Mouse (Mus musculus) lung, embryonic 14.5 days (tissue): Measurements from ENCODE around the gene Col26a1. TPM values are rescaled to one million over a fixed set of nuclear protein-coding genes. Genes with fewer than 3 reads are reported as not detected.

Source experiments
- ATAC-seq: fragments of 200-750 bp; cut with Nextera tagmentation; 2 replicates; pipeline ENCODE4 v1.8.0; 2017; ENCODE audit warnings: mild to moderate bottlenecking, moderate TSS enrichment, moderate library complexity; ENCODE audit not compliant: insufficient read depth
- DNase-seq: peaks from one replicate; pipeline ENCODE4 v3.0.0-alpha.2; 2015
- H3K27ac ChIP-seq: fragments of 300-500 bp; sonication (generic); 2 replicates; pipeline ENCODE4 v1.5.1; 2014; ENCODE audit warnings: low read depth, mild to moderate bottlenecking, moderate library complexity
- H3K27me3 ChIP-seq: fragments of 300-500 bp; sonication (generic); 2 replicates; pipeline ENCODE4 v1.6.1; 2014; ENCODE audit warnings: low read length, control low read depth; ENCODE audit not compliant: insufficient read depth
- H3K36me3 ChIP-seq: fragments of 300-500 bp; sonication (generic); 2 replicates; pipeline ENCODE4 v1.6.1; 2014; ENCODE audit warnings: control low read depth; ENCODE audit not compliant: insufficient read depth
- H3K4me1 ChIP-seq: fragments of 300-500 bp; sonication (generic); 2 replicates; pipeline ENCODE4 v1.6.1; 2014; ENCODE audit warnings: antibody characterized with exemption, control low read depth; ENCODE audit not compliant: insufficient read depth
- H3K4me2 ChIP-seq: fragments of 300-500 bp; sonication (generic); 2 replicates; pipeline ENCODE4 v1.6.1; 2014; ENCODE audit warnings: mild to moderate bottlenecking
- H3K4me3 ChIP-seq: fragments of 300-500 bp; sonication (generic); 2 replicates; pipeline ENCODE4 v1.5.1; 2014; ENCODE audit warnings: low read depth, low read length
- H3K9ac ChIP-seq: fragments of 300-500 bp; sonication (generic); 2 replicates; pipeline ENCODE4 v1.6.1; 2014
- H3K9me3 ChIP-seq: fragments of 300-500 bp; sonication (generic); 2 replicates; pipeline ENCODE4 v1.6.1; 2016; ENCODE audit warnings: low read depth, low read length, control low read depth
- CTCF ChIP-seq: IDR thresholded peaks from 2 replicates; pipeline ENCODE4 v1.5.1; 2016; ENCODE audit warnings: antibody characterized with exemption, low read depth
- WGBS: fragments of 180-500 bp; shearing (Covaris S2); extraction: QIAGEN DNeasy Blood & Tissue Kit; methylation state at CpG from one replicate; pipeline ENCODE4 v1.1.7; 2014; 5-methylcytosine and 5-hydroxymethylcytosine counted together
- polyA plus RNA-seq: library from polyadenylated mRNA; unstranded; fragments of >200 nt; fragmentation: Nextera tagmentation; extraction: Ambion mirVana; gene quantifications from 2 replicates; pipeline ENCODE4 v1.2.1, GENCODE M21; 2014

Col26a1 gene
- polyA plus RNA-seq, 1 experiment from 2014 or later = 11.7 TPM

DNA sequence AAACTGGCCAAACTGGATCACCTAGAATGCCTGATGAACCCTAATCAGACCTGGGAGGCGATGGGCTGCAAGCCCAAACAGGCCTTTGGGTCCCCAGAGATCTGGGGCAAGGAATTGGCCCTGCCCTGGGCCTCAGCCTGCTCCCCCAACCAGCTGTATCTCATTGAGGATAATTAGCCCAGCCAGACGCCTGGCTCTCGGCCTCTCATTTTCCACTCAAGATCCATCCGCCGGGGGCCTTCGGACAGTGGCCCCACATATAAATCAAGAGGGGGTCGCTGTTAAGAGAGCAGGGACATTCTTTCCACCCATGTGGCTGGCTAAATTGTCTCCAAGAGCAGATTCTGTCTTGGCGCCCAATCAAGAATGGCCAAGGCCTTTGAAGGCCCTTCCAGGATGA lies 178.9 kb downstream of the Col26a1 start:
- Histone ChIP-seq H3K27me3 (no peaks in the 10 kb centered on the region), H3K4me1 (no peaks in the 10 kb centered on the region), H3K27ac (no peak overlapping the region), H3K9me3 (peaks cover 6% of the 10 kb centered on the region; the same call in 1 of the 2 replicates), H3K9ac (no peak overlapping the region), H3K4me3 (no peak overlapping the region), H3K36me3 (no peaks in the 10 kb centered on the region), H3K4me2 (no peak overlapping the region)
- ATAC-seq (no peak), DNase-seq (no peak)
- 83% methylated on average over 8 of the region's 8 CpGs for WGBS
- no peak for TF ChIP-seq CTCF

DNA sequence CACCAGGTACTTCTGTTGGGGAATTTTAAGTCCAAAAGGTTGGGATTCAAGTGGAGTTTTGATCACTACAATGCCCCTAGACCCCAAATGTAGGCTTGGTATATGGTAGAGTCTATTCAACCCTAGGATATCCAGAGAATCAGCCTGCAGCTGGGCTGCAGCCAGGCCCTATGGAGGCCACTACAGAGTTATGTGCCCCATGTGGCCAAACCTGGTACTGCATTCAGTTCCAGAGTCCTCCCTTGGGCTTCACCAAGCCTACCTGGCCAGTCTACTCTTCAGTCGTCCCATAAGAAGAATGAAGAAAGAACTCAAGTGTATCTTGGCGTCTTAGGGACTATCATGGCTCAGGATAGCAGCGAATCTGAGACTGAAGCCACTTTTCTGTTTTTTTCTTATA lies 179.3 kb downstream of the Col26a1 start:
- Histone ChIP-seq H3K4me1 (no peaks in the 10 kb centered on the region), H3K4me2 (no peak overlapping the region), H3K36me3 (no peaks in the 10 kb centered on the region), H3K27me3 (no peaks in the 10 kb centered on the region), H3K9ac (no peak overlapping the region), H3K4me3 (no peak overlapping the region), H3K9me3 (peaks cover 6% of the 10 kb centered on the region; the same call in 1 of the 2 replicates), H3K27ac (no peak overlapping the region)
- ATAC-seq = no peak
- peak; percentile 81 for TF ChIP-seq CTCF
- DNase-seq = peak; percentile 82
- WGBS = 37% methylated on average over 3 of the region's 3 CpGs

DNA sequence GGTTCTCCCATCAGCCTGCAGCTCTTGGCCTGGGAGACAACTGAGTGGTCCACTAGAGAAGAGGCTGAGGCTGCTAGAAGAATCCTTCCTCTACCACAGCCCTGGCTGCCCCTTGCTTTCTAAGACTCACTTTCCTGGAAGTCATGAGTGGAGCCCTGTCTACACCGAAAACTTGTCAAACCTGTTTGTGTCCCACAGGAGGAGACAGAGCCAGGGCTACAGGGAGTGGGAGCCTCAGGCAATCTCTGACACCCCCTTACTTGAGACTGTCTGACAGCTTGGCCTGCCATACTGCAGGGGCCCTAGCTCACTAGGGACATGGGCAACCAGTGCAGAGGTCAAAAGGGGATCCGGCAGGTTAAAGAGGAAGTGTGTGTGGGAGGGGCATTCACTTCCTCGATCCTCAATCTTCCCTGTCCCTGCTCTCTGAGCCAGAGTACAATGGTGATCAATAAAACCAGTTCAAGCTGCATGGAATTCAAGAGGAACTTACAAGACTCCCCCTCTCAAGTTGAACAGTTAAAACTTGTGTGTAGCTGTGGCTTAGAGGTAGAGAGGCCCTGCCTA lies 180.8 kb downstream of the Col26a1 start:
- DNase-seq (peak; percentile 65), ATAC-seq (peak; percentile 38)
- H3K4me1 ChIP-seq = no peaks in the 10 kb centered on the region
- no peaks in the 10 kb centered on the region for H3K27me3 ChIP-seq
- H3K36me3 ChIP-seq = no peaks in the 10 kb centered on the region
- peaks cover 6% of the 10 kb centered on the region; the same call in 1 of the 2 replicates for H3K9me3 ChIP-seq
- 43% methylated on average over 3 of the region's 3 CpGs for WGBS
- TF ChIP-seq CTCF = no peak
- H3K27ac ChIP-seq = peak overlapping the region; percentile 36; the same call in 1 of the 2 replicates
- H3K4me3 ChIP-seq = no peak overlapping the region
- no peak overlapping the region for H3K9ac ChIP-seq
- H3K4me2 ChIP-seq = no peak overlapping the region

DNA sequence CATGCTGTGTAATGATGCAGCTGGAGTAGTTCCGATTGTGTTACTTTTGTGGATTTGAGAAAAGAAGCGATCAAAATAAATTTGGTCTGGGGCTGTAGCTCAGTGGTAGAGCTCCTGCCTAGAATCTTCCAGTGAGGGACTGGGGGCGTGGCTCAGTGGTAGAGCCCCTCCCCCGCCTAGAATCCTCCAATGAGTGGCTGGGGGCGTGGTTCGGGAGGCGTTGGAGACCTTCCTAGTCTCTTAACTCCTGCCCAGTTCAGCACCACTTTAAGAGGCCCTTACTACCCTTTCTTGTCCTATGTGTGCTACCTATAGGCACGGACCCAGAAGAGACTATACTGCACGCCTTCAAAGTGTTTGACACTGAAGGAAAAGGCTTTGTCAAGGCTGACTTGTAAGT lies 185.4 kb downstream of the Col26a1 start:
- Histone ChIP-seq H3K36me3 (no peaks in the 10 kb centered on the region), H3K27ac (no peak overlapping the region), H3K9ac (no peak overlapping the region), H3K27me3 (no peaks in the 10 kb centered on the region), H3K9me3 (no peaks in the 10 kb centered on the region), H3K4me1 (no peaks in the 10 kb centered on the region), H3K4me3 (no peak overlapping the region), H3K4me2 (no peak overlapping the region)
- no peak for DNase-seq
- TF ChIP-seq CTCF = no peak
- ATAC-seq = no peak
- WGBS = 75% methylated on average over 9 of the region's 9 CpGs

DNA sequence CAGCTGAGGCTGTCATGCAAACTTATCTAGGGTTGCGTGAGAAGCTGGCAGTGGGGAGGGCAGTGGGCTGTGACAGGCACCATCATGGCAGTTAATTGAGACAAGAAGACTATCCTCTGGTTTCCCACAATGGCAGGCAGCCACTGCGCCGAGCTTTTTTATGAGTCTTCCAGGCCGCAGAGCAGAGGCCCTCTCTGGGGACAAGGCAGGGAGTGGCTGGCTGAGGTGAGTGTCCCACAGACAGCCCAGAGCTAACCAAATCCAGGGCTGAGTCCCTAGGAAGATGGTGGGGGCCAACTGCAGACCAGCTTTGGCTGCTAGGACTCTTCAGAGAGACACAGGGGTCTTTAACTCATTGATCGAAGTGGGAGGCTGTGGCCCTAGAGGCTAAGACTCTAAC lies 186.5 kb downstream of the Col26a1 start:
- DNase-seq (no peak), ATAC-seq (no peak)
- no peak overlapping the region for H3K4me2 ChIP-seq
- H3K4me3 ChIP-seq = no peak overlapping the region
- no peak overlapping the region for H3K27ac ChIP-seq
- no peak overlapping the region for H3K9ac ChIP-seq
- H3K36me3 ChIP-seq = no peaks in the 10 kb centered on the region
- no peaks in the 10 kb centered on the region for H3K9me3 ChIP-seq
- no peaks in the 10 kb centered on the region for H3K27me3 ChIP-seq
- no peaks in the 10 kb centered on the region for H3K4me1 ChIP-seq
- 82% methylated on average over 5 of the region's 5 CpGs for whole genome bisulfite sequencing
- no peak for TF ChIP-seq CTCF

DNA sequence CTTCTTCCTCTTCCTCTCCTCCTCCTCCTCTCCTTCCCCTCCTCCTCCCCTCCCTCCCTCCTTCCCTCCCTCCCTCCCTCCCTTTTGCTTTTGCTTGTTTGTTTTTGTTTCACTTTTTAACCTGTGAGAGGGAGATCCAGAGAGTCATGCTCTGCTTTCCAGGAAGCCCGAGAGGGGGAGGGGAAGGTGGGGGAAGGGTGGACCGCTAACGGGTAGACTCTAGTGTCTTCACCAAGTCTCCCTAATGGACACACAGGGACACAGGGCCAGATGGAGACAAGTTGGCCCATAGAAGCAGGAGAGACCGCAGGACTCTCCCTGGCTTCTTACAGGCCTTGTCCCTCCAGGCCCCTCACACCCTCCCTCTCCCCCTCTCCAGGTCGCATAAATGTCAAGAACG lies 188.0 kb downstream of the Col26a1 start:
- no peak for TF ChIP-seq CTCF
- DNase-seq = no peak
- Histone ChIP-seq H3K9me3 (no peaks in the 10 kb centered on the region), H3K9ac (no peak overlapping the region), H3K4me3 (no peak overlapping the region), H3K4me1 (no peaks in the 10 kb centered on the region), H3K4me2 (no peak overlapping the region), H3K27ac (no peak overlapping the region), H3K36me3 (no peaks in the 10 kb centered on the region), H3K27me3 (no peaks in the 10 kb centered on the region)
- 57% methylated on average over 6 of the region's 6 CpGs for whole genome bisulfite sequencing
- ATAC-seq = no peak

DNA sequence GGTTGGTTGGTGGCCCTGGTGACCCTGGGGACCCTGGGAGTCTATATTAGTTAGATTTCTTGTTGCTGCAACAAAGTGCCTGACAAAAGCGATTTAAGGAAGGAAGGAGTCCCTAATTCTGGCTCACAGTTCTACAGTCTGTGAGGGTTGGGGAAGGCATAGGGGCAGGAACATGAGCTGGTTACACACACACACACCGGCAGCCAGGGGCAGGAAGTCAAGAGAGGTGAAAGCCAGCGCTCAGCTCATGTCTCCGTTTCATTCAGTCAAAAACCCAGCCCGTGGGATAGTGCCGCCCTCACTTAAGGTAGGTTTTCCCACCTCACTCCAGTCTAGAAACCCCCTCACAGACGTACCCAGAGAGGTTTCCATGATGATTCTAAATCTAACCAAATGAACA lies 189.6 kb downstream of the Col26a1 start:
- no peak for DNase-seq
- Histone ChIP-seq H3K4me1 (no peaks in the 10 kb centered on the region), H3K9me3 (no peaks in the 10 kb centered on the region), H3K36me3 (no peaks in the 10 kb centered on the region), H3K27ac (no peak overlapping the region), H3K4me3 (no peak overlapping the region), H3K4me2 (no peak overlapping the region), H3K9ac (no peak overlapping the region), H3K27me3 (no peaks in the 10 kb centered on the region)
- ATAC-seq = no peak
- 68% methylated on average over 7 of the region's 7 CpGs for WGBS
- TF ChIP-seq CTCF = no peak

DNA sequence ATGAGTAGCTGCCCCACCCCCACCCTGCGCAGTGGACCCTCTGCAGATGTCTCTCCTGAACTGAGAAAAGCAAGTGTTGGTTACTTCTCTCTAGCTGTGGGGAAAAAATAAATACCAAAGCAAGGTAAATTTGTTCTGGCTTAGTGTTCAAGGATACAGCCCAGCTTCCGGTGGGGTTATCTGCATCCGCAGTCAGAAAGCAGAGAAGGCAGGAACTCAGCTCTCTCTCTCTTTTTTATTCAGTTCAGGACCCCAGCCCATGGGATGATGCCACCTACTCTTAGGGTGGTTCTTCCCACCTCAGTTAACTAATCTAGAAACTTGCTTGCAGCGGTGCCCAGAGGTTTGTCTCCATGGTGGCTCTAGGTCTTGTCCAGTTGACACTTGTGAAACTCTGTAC lies 190.2 kb downstream of the Col26a1 start, which contains the start of gene Myl10:
Myl10 (plus strand) TSS at position 363 of the 400 bp plus-strand sequence.
- TF ChIP-seq CTCF = no peak
- Histone ChIP-seq H3K9me3 (no peaks in the 10 kb centered on the region), H3K27me3 (no peaks in the 10 kb centered on the region), H3K4me3 (no peak within 1 kb of the TSS), H3K27ac (no peak within 1 kb of the TSS), H3K4me1 (no peaks in the 10 kb centered on the region), H3K4me2 (no peak within 1 kb of the TSS), H3K36me3 (no peaks in the 10 kb centered on the region), H3K9ac (no peak within 1 kb of the TSS)
- DNase-seq (no peak), ATAC-seq (no peak)
- 75% methylated on average over 4 of the region's 4 CpGs for WGBS

Other genes with a start within 250 kb of the Col26a1 start
- gene Myl10, start 190.1 kb downstream of the Col26a1 start, polyA plus RNA-seq = not detected in 2 replicates
- gene Ift22, start 24.9 kb upstream of the Col26a1 start, polyA plus RNA-seq = 72.2 and 78.1 TPM in 2 replicates
- gene Fis1, start 70.1 kb upstream of the Col26a1 start, polyA plus RNA-seq = 306 and 314 TPM in 2 replicates
- 5.3 and 5.7 TPM in 2 replicates for gene Cldn15, start 83.4 kb upstream of the Col26a1 start, polyA plus RNA-seq
- gene Plod3, start 103.8 kb upstream of the Col26a1 start, polyA plus RNA-seq = 43.5 and 43.7 TPM in 2 replicates
- gene Znhit1, start 104.8 kb upstream of the Col26a1 start, polyA plus RNA-seq = 88.9 and 97.4 TPM in 2 replicates
- 0.12 and 0.13 TPM in 2 replicates for gene Vgf, start 143.2 kb upstream of the Col26a1 start, polyA plus RNA-seq
- 179 and 191 TPM in 2 replicates for gene Ap1s1, start 162.9 kb upstream of the Col26a1 start, polyA plus RNA-seq
- gene Serpine1, start 189.1 kb upstream of the Col26a1 start, polyA plus RNA-seq = 0.47 and 0.86 TPM in 2 replicates
- gene Trim56, start 233.0 kb upstream of the Col26a1 start, polyA plus RNA-seq = 11.5 and 11.8 TPM in 2 replicates